Mouse (Mus musculus) WW6 (cell line): ENCODE measurements around the gene Btbd35f30.
"Not testable (repeated sequence)": the region's sequence is repeated elsewhere in the genome, so short reads cannot be mapped to it uniquely, and the experiment has no call there.

Experiments used
- DNase-seq: peaks from one replicate; pipeline ENCODE4 v3.0.0-alpha.2; 2013; ENCODE audit warnings: low read depth, low spot score

The Btbd35f30 gene

GRCm38 (mm10) chrX:32894325-32894724 is at the start of gene Btbd35f30:
Gene Btbd35f30, plus strand, starts transcription at chrX:32894625.
- DNase-seq, result not testable (repeated sequence)

- not testable (repeated sequence) for DNase-seq
These were observed 47.0 kb downstream of the Btbd35f30 start, which contains the start of gene Gm21789 for GRCm38 (mm10) chrX:32941468-32941867. Gene Gm21789, plus strand, starts transcription at chrX:32941768.
